Comparison of ENCODE assay signal across 8 mouse cellular contexts in the genomic region with DNA sequence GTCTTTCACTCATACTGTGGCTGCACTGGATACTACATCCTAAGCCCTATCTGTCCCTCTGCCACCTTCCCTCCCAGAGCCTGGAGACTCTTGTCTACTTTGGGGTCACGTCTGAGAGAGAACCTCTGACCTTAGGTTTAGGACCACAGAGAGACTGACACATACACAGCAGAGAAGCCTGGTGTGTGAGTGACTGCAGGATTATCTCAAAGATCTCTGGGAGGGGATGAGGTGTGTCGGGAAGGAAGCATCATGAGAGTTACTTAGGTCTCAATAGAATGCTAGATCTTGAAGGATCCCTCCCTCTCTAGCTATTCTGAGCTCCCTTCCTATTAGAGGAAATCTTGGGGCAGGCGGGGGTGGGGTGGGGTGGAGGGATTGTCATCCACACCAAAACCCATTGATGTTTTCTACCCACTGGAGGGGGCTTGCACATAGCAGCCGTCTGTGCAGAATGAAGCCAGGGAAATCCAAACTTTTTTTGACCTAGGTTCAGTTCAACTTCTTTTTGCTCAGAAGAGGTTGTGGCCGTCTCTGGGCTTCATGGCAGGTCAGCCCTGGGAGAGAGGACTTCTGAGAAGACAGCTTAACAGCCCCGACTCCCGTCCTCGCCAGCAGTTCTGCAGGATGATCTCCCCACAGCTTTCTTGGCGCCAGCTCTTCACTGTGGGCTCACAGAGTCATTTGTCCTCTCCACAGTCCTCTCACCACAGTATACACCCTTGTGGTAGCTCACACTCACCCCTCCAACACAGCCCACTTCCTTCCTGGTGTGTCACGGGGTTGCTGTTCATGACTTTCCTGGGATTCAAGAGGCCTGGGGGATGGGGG. TPM values are rescaled to one million over a fixed set of nuclear protein-coding genes. Genes with fewer than 3 reads are reported as not detected.
DNase-seq lines count a peak whose midpoint lies in the region; ATAC-seq and TF ChIP-seq lines count a peak whose summit lies in the region.
"Had no signal": no experiment of that assay in that cellular context is flagged by ENCODE, and none has a peak within 500 bp of the region (broad histone marks: within the 10 kb centered on the region; RNA-seq: fewer than 3 reads in every experiment).

No protein-coding gene starts in this region.

- peaks cover 21% of the 10 kb centered on the region for H3K4me1 ChIP-seq in bone marrow macrophage, adult 2 months (ENCODE audit: control insufficient read depth, insufficient read depth, low read length)
- H3K4me1 ChIP-seq in heart, embryonic 13.5 days, result peaks cover 45% of the 10 kb centered on the region
- peaks cover 27% of the 10 kb centered on the region for H3K4me1 ChIP-seq in limb, embryonic 15.5 days
- H3K4me1 ChIP-seq: liver, embryonic 15.5 days had no signal

- peak overlapping the region; percentile 54; the same call in 1 of the 2 replicates for H3K9ac ChIP-seq in heart, embryonic 13.5 days
- no peak overlapping the region for H3K9ac ChIP-seq in limb, embryonic 15.5 days
- H3K9ac ChIP-seq: liver, embryonic 15.5 days had no signal

- H3K4me3 ChIP-seq in bone marrow macrophage, adult 2 months (ENCODE audit: insufficient read depth, low read length), result no peak overlapping the region
- no peak overlapping the region for H3K4me3 ChIP-seq in heart, embryonic 13.5 days
- no peak overlapping the region for H3K4me3 ChIP-seq in limb, embryonic 15.5 days
- H3K4me3 ChIP-seq: liver, embryonic 15.5 days had no signal

- peak; percentile 74 for DNase-seq in cerebellum, adult 9-11 months
- DNase-seq in embryo, embryonic 11 days, result no peak
- DNase-seq in T-cell, adult 2 months (ENCODE audit: low spot score), result no peak

- no peak for TF ChIP-seq CTCF in bone marrow macrophage, adult 2 months (IDR thresholded peaks at IDR 0.05; ENCODE audit: low read depth, low read length)

- H3K36me3 ChIP-seq in heart, embryonic 13.5 days, result no peaks in the 10 kb centered on the region
- H3K36me3 ChIP-seq in limb, embryonic 15.5 days, result no peaks in the 10 kb centered on the region
- H3K36me3 ChIP-seq: liver, embryonic 15.5 days had no signal

- ATAC-seq in heart, embryonic 13.5 days (ENCODE audit: extremely low read depth, insufficient number of reproducible peaks, low FRiP score, low TSS enrichment), result no peak
- ATAC-seq in limb, embryonic 15.5 days (ENCODE audit: insufficient number of reproducible peaks, low FRiP score, low TSS enrichment, low read depth), result no peak
- ATAC-seq in CD4-positive, CD25-positive, alpha-beta regulatory T cell, adult 4 months, result no peak

- WGBS in heart, embryonic 13.5 days, result 52% methylated on average over 10 of the region's 10 CpGs
- 55% methylated on average over 10 of the region's 10 CpGs for WGBS in limb, embryonic 15.5 days

- H3K4me2 ChIP-seq in heart, embryonic 13.5 days, result peak overlapping the region; percentile 74
- no peak overlapping the region for H3K4me2 ChIP-seq in limb, embryonic 15.5 days
- H3K4me2 ChIP-seq: liver, embryonic 15.5 days had no signal

- H3K9me3 ChIP-seq in heart, embryonic 13.5 days, result no peaks in the 10 kb centered on the region
- H3K9me3 ChIP-seq in limb, embryonic 15.5 days, result no peaks in the 10 kb centered on the region
- H3K9me3 ChIP-seq: liver, embryonic 15.5 days had no signal

- peak overlapping the region; percentile 66 for H3K27ac ChIP-seq in bone marrow macrophage, adult 2 months (ENCODE audit: insufficient read depth, low read depth, low read length)
- peak overlapping the region; percentile 96 for H3K27ac ChIP-seq in heart, embryonic 13.5 days (replicated peaks)
- peak overlapping the region; percentile 81 for H3K27ac ChIP-seq in limb, embryonic 15.5 days
- H3K27ac ChIP-seq: liver, embryonic 15.5 days had no signal

- TF ChIP-seq POLR2A in bone marrow macrophage, adult 2 months (IDR thresholded peaks at IDR 0.05; ENCODE audit: borderline replicate concordance, low read depth, low read length), result no peak

- H3K27me3 ChIP-seq in heart, embryonic 13.5 days (replicated peaks), result no peaks in the 10 kb centered on the region
- no peaks in the 10 kb centered on the region for H3K27me3 ChIP-seq in limb, embryonic 15.5 days
- H3K27me3 ChIP-seq: liver, embryonic 15.5 days had no signal

RNA-seq across cellular contexts. Expression of gene Jam3, which starts 37.8 kb away (rescaled TPM):
- not detected in 2 replicates for polyA plus RNA-seq in bone marrow macrophage, adult 2 months (2012; ENCODE audit: insufficient read depth, insufficient read length, missing spikeins)
- polyA plus RNA-seq in heart, embryonic 13.5 days (2015; fragmentation: Nextera tagmentation; extraction: Ambion mirVana), result 39.8 and 43.4 TPM in 2 replicates
- polyA plus RNA-seq in limb, embryonic 15.5 days (2015; fragmentation: Nextera tagmentation; extraction: Ambion mirVana), result 96.1 and 112 TPM in 2 replicates
- polyA plus RNA-seq in CD4-positive, CD25-positive, alpha-beta regulatory T cell, adult 4 months (2017; shearing (Covaris generic)), result under 1 TPM; 0.32 to 0.39 TPM

Comparison
In these comparisons a context has a peak if more than half of its experiments do, and no peak if none do; other contexts are left out.
1. RNA of gene Jam3, which starts 37.8 kb away (polyA plus RNA-seq): 96.1 to 112 TPM in limb, embryonic 15.5 days and 39.8 to 43.4 TPM in heart, embryonic 13.5 days; 0.32 to 0.39 TPM in CD4-positive, CD25-positive, alpha-beta regulatory T cell, adult 4 months and not detected in bone marrow macrophage, adult 2 months; every median in the first group is over 10 times any median in the second.
2. Peak in every context shown above with its lines, with median percentiles within 50 percentile points of each other: H3K27ac ChIP-seq.